In the genomic region with DNA sequence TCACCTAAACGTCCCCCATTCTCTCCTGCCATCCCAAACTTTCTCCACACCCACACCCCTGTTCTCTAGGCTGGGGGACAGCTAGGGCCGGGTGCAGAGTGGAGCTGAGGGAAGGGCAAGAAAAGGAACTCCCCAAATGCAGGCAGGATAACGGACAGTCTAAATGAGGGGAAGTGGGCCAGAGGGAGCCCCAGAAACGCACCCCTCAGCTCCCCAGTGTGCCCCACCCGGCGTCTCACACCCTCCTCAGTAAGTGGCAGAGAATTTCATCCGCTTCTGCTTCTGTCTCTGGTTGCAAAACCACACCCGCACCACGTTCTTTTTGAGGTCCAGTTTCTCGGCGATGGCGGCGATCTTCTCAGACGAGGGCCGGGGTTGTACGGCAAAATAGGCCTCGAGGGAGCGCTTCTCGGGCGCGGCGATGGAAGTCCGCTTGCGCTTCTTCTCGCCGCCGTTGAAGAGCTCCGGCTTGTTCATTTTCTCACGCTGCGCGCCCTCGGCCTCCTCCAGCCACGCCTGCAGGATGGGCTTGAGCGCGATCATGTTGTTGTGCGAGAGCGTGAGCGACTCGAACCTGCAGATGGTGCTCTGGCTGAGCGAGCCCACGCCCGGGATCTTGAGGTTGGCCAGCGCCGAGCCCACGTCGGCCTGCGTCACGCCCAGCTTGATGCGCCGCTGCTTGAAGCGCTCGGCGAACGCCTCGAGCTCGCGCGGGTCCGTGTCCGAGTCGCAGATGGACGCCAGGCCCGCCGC, we compare ENCODE assay signal across 8 mouse cellular contexts. TPM values are rescaled to one million over a fixed set of nuclear protein-coding genes. Genes with fewer than 3 reads are reported as not detected.
A peak's percentile ranks its signal among the peaks of the same experiment; 100 is the strongest.
DNase-seq lines count a peak whose midpoint lies in the region; ATAC-seq lines count a peak whose summit lies in the region.

No protein-coding gene starts in this region.

- WGBS in heart, embryonic 13.5 days: under 1% methylated on average over 64 of the region's 64 CpGs
- 1% methylated on average over 63 of the region's 64 CpGs for WGBS in liver, embryonic 12.5 days (ENCODE audit: insufficient replicate concordance)

- H3K27ac ChIP-seq in heart, embryonic 13.5 days (replicated peaks): no peak overlapping the region
- no peak overlapping the region for H3K27ac ChIP-seq in liver, embryonic 12.5 days

- DNase-seq in gastrocnemius, postnatal 10 days: peak; percentile 26
- DNase-seq in gastrocnemius, postnatal 25 days: no peak
- peak; percentile 75 for DNase-seq in R1 (ENCODE audit: low read depth, low spot score)
- DNase-seq in retina, embryonic 14.5 days (ENCODE audit: low spot score): peak; percentile 47
- no peak for DNase-seq in ovary, postnatal 10 days (ENCODE audit: low spot score)
- no peak for DNase-seq in frontal cortex, postnatal 10 days (ENCODE audit: low spot score in 2 of 2)

- no peaks in the 10 kb centered on the region for H3K36me3 ChIP-seq in heart, embryonic 13.5 days
- no peaks in the 10 kb centered on the region for H3K36me3 ChIP-seq in liver, embryonic 12.5 days

- no peak overlapping the region for H3K9ac ChIP-seq in heart, embryonic 13.5 days
- no peak overlapping the region for H3K9ac ChIP-seq in liver, embryonic 12.5 days

- H3K4me2 ChIP-seq in heart, embryonic 13.5 days: peak overlapping the region; percentile 65
- peak overlapping the region; percentile 45 for H3K4me2 ChIP-seq in liver, embryonic 12.5 days

- peaks cover 93% of the 10 kb centered on the region for H3K27me3 ChIP-seq in heart, embryonic 13.5 days (replicated peaks)
- peaks cover 92% of the 10 kb centered on the region for H3K27me3 ChIP-seq in liver, embryonic 12.5 days (replicated peaks)

- ATAC-seq in heart, embryonic 13.5 days (ENCODE audit: extremely low read depth, insufficient number of reproducible peaks, low FRiP score, low TSS enrichment): no peak
- ATAC-seq in liver, embryonic 12.5 days: no peak

- H3K4me1 ChIP-seq in heart, embryonic 13.5 days: peaks cover 28% of the 10 kb centered on the region
- peaks cover 9% of the 10 kb centered on the region for H3K4me1 ChIP-seq in liver, embryonic 12.5 days

- peak overlapping the region; percentile 62 for H3K4me3 ChIP-seq in heart, embryonic 13.5 days
- H3K4me3 ChIP-seq in liver, embryonic 12.5 days: peak overlapping the region; percentile 8; the same call in 1 of the 2 replicates

- no peaks in the 10 kb centered on the region for H3K9me3 ChIP-seq in heart, embryonic 13.5 days
- H3K9me3 ChIP-seq in liver, embryonic 12.5 days (replicated peaks): no peaks in the 10 kb centered on the region

RNA-seq across cellular contexts. Expression of a gene that starts 2.1 kb away (rescaled TPM):
- total RNA-seq in gastrocnemius, postnatal 10 days (2021): 1 to 10 TPM; 1.6 to 2.1 TPM
- total RNA-seq in gastrocnemius, postnatal 25 days (2021): 1 to 10 TPM; 1.1 TPM
- 0.12 and 0.25 TPM in 2 replicates for polyA plus RNA-seq in heart, embryonic 13.5 days (2015; fragmentation: Nextera tagmentation; extraction: Ambion mirVana)
- polyA plus RNA-seq in liver, embryonic 12.5 days (2016; fragmentation: Nextera tagmentation; extraction: Ambion mirVana): 0.11 and 0.19 TPM in 2 replicates

RNA-seq across cellular contexts. Expression of a gene that starts 56.8 kb away (rescaled TPM):
- 1 to 10 TPM; 7.1 to 7.9 TPM for total RNA-seq in gastrocnemius, postnatal 10 days (2021)
- 1 to 10 TPM; 2.5 to 4.4 TPM for total RNA-seq in gastrocnemius, postnatal 25 days (2021)
- polyA plus RNA-seq in heart, embryonic 13.5 days (2015; fragmentation: Nextera tagmentation; extraction: Ambion mirVana): 16.5 and 18.3 TPM in 2 replicates
- 12.1 and 12.2 TPM in 2 replicates for polyA plus RNA-seq in liver, embryonic 12.5 days (2016; fragmentation: Nextera tagmentation; extraction: Ambion mirVana)

Comparison
In these comparisons a context has a peak if more than half of its experiments do, and no peak if none do; other contexts are left out.
1. DNase-seq: peak in gastrocnemius, postnatal 10 days (single experiment), R1 (single experiment) and retina, embryonic 14.5 days (single experiment); none in gastrocnemius, postnatal 25 days (single experiment), ovary, postnatal 10 days (single experiment) and frontal cortex, postnatal 10 days (0 of 2).